Mouse (Mus musculus): Measurements from ENCODE around the gene Frmd8.

GRCm38 (mm10) chr19:5877618-5878361, 2.7 kb upstream of the Frmd8 start, which contains the start of gene Slc25a45:
- peak; percentile 42; the same call in 1 of the 2 replicates for TF ChIP-seq CTCF (conservative IDR thresholded peaks at IDR 0.05; ENCODE audit: low read length)
- no peak for TF ChIP-seq NANOG (IDR thresholded peaks at IDR 0.05; ENCODE audit: borderline replicate concordance, low read length)
